25 mouse cellular contexts compared by ENCODE assay signal in genomic region chr2:181158471-181158870, GRCm38 (mm10). TPM values are rescaled to one million over a fixed set of nuclear protein-coding genes. Genes with fewer than 3 reads are reported as not detected.
A peak's percentile ranks its signal among the peaks of the same experiment; 100 is the strongest.
DNase-seq lines count a peak whose midpoint lies in the region; ATAC-seq and TF ChIP-seq lines count a peak whose summit lies in the region.
"Had no signal": no experiment of that assay in that cellular context is flagged by ENCODE, and none has a peak within 500 bp of the region (broad histone marks: within the 10 kb centered on the region; RNA-seq: fewer than 3 reads in every experiment).

No protein-coding gene starts in this region.

- DNase-seq in forebrain, embryonic 11.5 days (ENCODE audit: low spot score): no peak
- no peak for DNase-seq in heart, postnatal 4 days
- DNase-seq in midbrain, embryonic 10.5 days (ENCODE audit: low spot score): no peak
- no peak for DNase-seq in urinary bladder, postnatal 14 days (ENCODE audit: low spot score)
- DNase-seq: adrenal gland, adult 8-10 months; lung, postnatal 4 days; thymus, adult 18-20 months; thymus, postnatal 4 days had no signal

- no peaks in the 10 kb centered on the region for H3K27me3 ChIP-seq in forebrain, embryonic 16.5 days (replicated peaks; ENCODE audit: control insufficient read depth, insufficient read depth, low read length)
- H3K27me3 ChIP-seq in forebrain, embryonic 11.5 days (ENCODE audit: control insufficient read depth, insufficient read depth, low read length): peaks cover 16% of the 10 kb centered on the region
- peaks cover 44% of the 10 kb centered on the region for H3K27me3 ChIP-seq in heart, embryonic 12.5 days (replicated peaks)
- no peaks in the 10 kb centered on the region for H3K27me3 ChIP-seq in midbrain, embryonic 16.5 days (ENCODE audit: control insufficient read depth, insufficient read depth, low read depth, low read length)
- peaks cover 51% of the 10 kb centered on the region for H3K27me3 ChIP-seq in midbrain, embryonic 10.5 days (ENCODE audit: low read depth, poor library complexity, severe bottlenecking)

- H3K36me3 ChIP-seq in forebrain, embryonic 16.5 days (ENCODE audit: control insufficient read depth, insufficient read depth): no peaks in the 10 kb centered on the region
- no peaks in the 10 kb centered on the region for H3K36me3 ChIP-seq in forebrain, embryonic 11.5 days (ENCODE audit: control insufficient read depth, insufficient read depth, low read length)
- H3K36me3 ChIP-seq in heart, embryonic 12.5 days: no peaks in the 10 kb centered on the region
- H3K36me3 ChIP-seq in midbrain, embryonic 16.5 days (ENCODE audit: control insufficient read depth, insufficient read depth, low read length): peaks cover 2% of the 10 kb centered on the region; the same call in 1 of the 2 replicates
- no peaks in the 10 kb centered on the region for H3K36me3 ChIP-seq in midbrain, embryonic 10.5 days
- H3K36me3 ChIP-seq: embryonic facial prominence, embryonic 15.5 days; hindbrain, embryonic 10.5 days; lung, embryonic 15.5 days had no signal

- 94% methylated on average over 2 of the region's 2 CpGs for WGBS in forebrain, embryonic 16.5 days
- 87% methylated on average over 2 of the region's 2 CpGs for WGBS in forebrain, embryonic 11.5 days
- 81% methylated on average over 2 of the region's 2 CpGs for WGBS in heart, embryonic 12.5 days
- 94% methylated on average over 2 of the region's 2 CpGs for WGBS in midbrain, embryonic 16.5 days
- 93% methylated on average over 2 of the region's 2 CpGs for whole genome bisulfite sequencing in midbrain, embryonic 10.5 days
- WGBS in olfactory bulb, adult 2 months: 82% methylated on average over 2 of the region's 2 CpGs

- no peak overlapping the region for H3K9ac ChIP-seq in forebrain, embryonic 16.5 days (replicated peaks; ENCODE audit: low read depth, low read length)
- no peak overlapping the region for H3K9ac ChIP-seq in forebrain, embryonic 11.5 days (ENCODE audit: low read length)
- H3K9ac ChIP-seq in heart, embryonic 12.5 days: no peak overlapping the region
- H3K9ac ChIP-seq in midbrain, embryonic 16.5 days (ENCODE audit: low read depth, low read length): no peak overlapping the region
- H3K9ac ChIP-seq: embryonic facial prominence, embryonic 15.5 days; liver, embryonic 14.5 days; lung, embryonic 15.5 days had no signal

- H3K4me1 ChIP-seq in forebrain, embryonic 16.5 days (replicated peaks; ENCODE audit: control insufficient read depth, insufficient read depth, low read length): peaks cover 46% of the 10 kb centered on the region
- H3K4me1 ChIP-seq in forebrain, embryonic 11.5 days (replicated peaks; ENCODE audit: control insufficient read depth, insufficient read depth, low read length): peaks cover 10% of the 10 kb centered on the region; the same call in 1 of the 2 replicates
- H3K4me1 ChIP-seq in heart, embryonic 12.5 days (replicated peaks): peaks cover 59% of the 10 kb centered on the region
- peaks cover 47% of the 10 kb centered on the region for H3K4me1 ChIP-seq in midbrain, embryonic 16.5 days (ENCODE audit: control insufficient read depth, insufficient read depth, low read length)
- peaks cover 30% of the 10 kb centered on the region for H3K4me1 ChIP-seq in midbrain, embryonic 10.5 days
- H3K4me1 ChIP-seq in olfactory bulb, adult 2 months (ENCODE audit: control insufficient read depth, insufficient read depth, low read length): peaks cover 40% of the 10 kb centered on the region
- H3K4me1 ChIP-seq: lung, embryonic 15.5 days had no signal

- ATAC-seq in forebrain, embryonic 16.5 days: no peak
- no peak for ATAC-seq in forebrain, embryonic 11.5 days (replicated peaks; ENCODE audit: low FRiP score)
- no peak for ATAC-seq in heart, embryonic 12.5 days (ENCODE audit: insufficient number of reproducible peaks, low FRiP score)
- no peak for ATAC-seq in midbrain, embryonic 16.5 days
- ATAC-seq: intestine, postnatal 0 days had no signal

- no peak for TF ChIP-seq POLR2A in olfactory bulb, adult 2 months (IDR thresholded peaks at IDR 0.05; ENCODE audit: insufficient read depth, low read depth, low read length)

- peak overlapping the region; percentile 64; the same call in 1 of the 2 replicates for H3K27ac ChIP-seq in forebrain, embryonic 16.5 days (ENCODE audit: low read length)
- no peak overlapping the region for H3K27ac ChIP-seq in forebrain, embryonic 11.5 days (ENCODE audit: low read depth, low read length)
- H3K27ac ChIP-seq in heart, embryonic 12.5 days (ENCODE audit: poor library complexity, severe bottlenecking): peak overlapping the region; percentile 78
- peak overlapping the region; percentile 84 for H3K27ac ChIP-seq in midbrain, embryonic 16.5 days (ENCODE audit: low read length)
- no peak overlapping the region for H3K27ac ChIP-seq in midbrain, embryonic 10.5 days (replicated peaks)
- peak overlapping the region; percentile 95 for H3K27ac ChIP-seq in olfactory bulb, adult 2 months (ENCODE audit: insufficient read depth, low read depth, low read length)
- H3K27ac ChIP-seq: embryonic facial prominence, embryonic 15.5 days; hindbrain, embryonic 10.5 days; liver, embryonic 14.5 days; lung, embryonic 15.5 days had no signal

- H3K9me3 ChIP-seq in forebrain, embryonic 16.5 days (ENCODE audit: control insufficient read depth, low read length): no peaks in the 10 kb centered on the region
- H3K9me3 ChIP-seq in forebrain, embryonic 11.5 days (ENCODE audit: control insufficient read depth, low read length): no peaks in the 10 kb centered on the region
- no peaks in the 10 kb centered on the region for H3K9me3 ChIP-seq in heart, embryonic 12.5 days (replicated peaks)
- no peaks in the 10 kb centered on the region for H3K9me3 ChIP-seq in midbrain, embryonic 16.5 days (replicated peaks; ENCODE audit: control insufficient read depth, low read length, poor library complexity, severe bottlenecking)
- H3K9me3 ChIP-seq in midbrain, embryonic 10.5 days (replicated peaks): no peaks in the 10 kb centered on the region
- H3K9me3 ChIP-seq: embryonic facial prominence, embryonic 15.5 days; hindbrain, embryonic 10.5 days; lung, embryonic 15.5 days had no signal

- TF ChIP-seq CTCF in olfactory bulb, adult 2 months (IDR thresholded peaks at IDR 0.05; ENCODE audit: insufficient read depth, low read depth, low read length): no peak

- H3K4me3 ChIP-seq in forebrain, embryonic 16.5 days (replicated peaks; ENCODE audit: low read length): no peak overlapping the region
- H3K4me3 ChIP-seq in forebrain, embryonic 11.5 days (ENCODE audit: low read depth, low read length): no peak overlapping the region
- no peak overlapping the region for H3K4me3 ChIP-seq in heart, embryonic 12.5 days
- H3K4me3 ChIP-seq in midbrain, embryonic 16.5 days (ENCODE audit: low read depth, low read length): no peak overlapping the region
- H3K4me3 ChIP-seq in midbrain, embryonic 10.5 days: no peak overlapping the region
- no peak overlapping the region for H3K4me3 ChIP-seq in olfactory bulb, adult 2 months (ENCODE audit: insufficient read depth, low read depth, low read length)
- H3K4me3 ChIP-seq: embryonic facial prominence, embryonic 15.5 days; hindbrain, embryonic 10.5 days; lung, embryonic 15.5 days; myocyte had no signal

- no peak overlapping the region for H3K4me2 ChIP-seq in forebrain, embryonic 16.5 days (ENCODE audit: low read length)
- H3K4me2 ChIP-seq in forebrain, embryonic 11.5 days (ENCODE audit: low read depth, low read length, severe bottlenecking): no peak overlapping the region
- no peak overlapping the region for H3K4me2 ChIP-seq in heart, embryonic 12.5 days
- no peak overlapping the region for H3K4me2 ChIP-seq in midbrain, embryonic 16.5 days (ENCODE audit: low read length)
- H3K4me2 ChIP-seq: embryonic facial prominence, embryonic 15.5 days; lung, embryonic 15.5 days had no signal

RNA-seq across cellular contexts. Expression of gene Eef1a2, which starts 1.7 kb away (rescaled TPM):
- polyA plus RNA-seq in forebrain, embryonic 16.5 days (2015; fragmentation: Nextera tagmentation; extraction: Ambion mirVana): 5.7 and 6.0 TPM in 2 replicates
- 0.47 and 0.55 TPM in 2 replicates for polyA plus RNA-seq in forebrain, embryonic 11.5 days (2014; fragmentation: Nextera tagmentation; extraction: Ambion mirVana)
- polyA plus RNA-seq in heart, embryonic 12.5 days (2016; fragmentation: Nextera tagmentation; extraction: Ambion mirVana): 7.7 and 7.9 TPM in 2 replicates
- 100 to 1,000 TPM; 460 to 501 TPM for total RNA-seq in heart, postnatal 4 days (2021)
- polyA plus RNA-seq in midbrain, embryonic 16.5 days (2015; fragmentation: Nextera tagmentation; extraction: Ambion mirVana): 10.0 and 11.0 TPM in 2 replicates
- polyA plus RNA-seq in midbrain, embryonic 10.5 days (2016; fragmentation: Nextera tagmentation; extraction: Ambion mirVana): 0.29 TPM in 1 of 2 replicates, not detected in the other
- 147 TPM in 1 of 2 replicates, not detected in the other for polyA plus RNA-seq in olfactory bulb, adult 2 months (2012; ENCODE audit: insufficient read depth, insufficient read length, low replicate concordance, missing spikeins)
- polyA plus RNA-seq: liver, embryonic 14.5 days had no signal

RNA-seq across cellular contexts. Expression of gene Kcnq2, which starts 23.4 kb away (rescaled TPM):
- 45.5 and 54.9 TPM in 2 replicates for polyA plus RNA-seq in forebrain, embryonic 16.5 days (2015; fragmentation: Nextera tagmentation; extraction: Ambion mirVana)
- polyA plus RNA-seq in forebrain, embryonic 11.5 days (2014; fragmentation: Nextera tagmentation; extraction: Ambion mirVana): 13.6 and 13.9 TPM in 2 replicates
- polyA plus RNA-seq in heart, embryonic 12.5 days (2016; fragmentation: Nextera tagmentation; extraction: Ambion mirVana): 0.11 TPM in 1 of 2 replicates, not detected in the other
- under 1 TPM in 1 of 2 experiments, not detected in 1; 0.29 TPM for total RNA-seq in heart, postnatal 4 days (2021)
- polyA plus RNA-seq in midbrain, embryonic 16.5 days (2015; fragmentation: Nextera tagmentation; extraction: Ambion mirVana): 50.2 and 50.8 TPM in 2 replicates
- 3.5 and 9.7 TPM in 2 replicates for polyA plus RNA-seq in midbrain, embryonic 10.5 days (2016; fragmentation: Nextera tagmentation; extraction: Ambion mirVana)
- 209 TPM in 1 of 2 replicates, not detected in the other for polyA plus RNA-seq in olfactory bulb, adult 2 months (2012; ENCODE audit: insufficient read depth, insufficient read length, low replicate concordance, missing spikeins)
- polyA plus RNA-seq: myocyte; spleen, adult 2 months had no signal

RNA-seq across cellular contexts. Expression of gene Ppdpf, which starts 28.6 kb away (rescaled TPM):
- polyA plus RNA-seq in forebrain, embryonic 16.5 days (2015; fragmentation: Nextera tagmentation; extraction: Ambion mirVana): 433 and 453 TPM in 2 replicates
- 443 and 478 TPM in 2 replicates for polyA plus RNA-seq in forebrain, embryonic 11.5 days (2014; fragmentation: Nextera tagmentation; extraction: Ambion mirVana)
- polyA plus RNA-seq in heart, embryonic 12.5 days (2016; fragmentation: Nextera tagmentation; extraction: Ambion mirVana): 174 and 175 TPM in 2 replicates
- 10 to 100 TPM; 65.9 to 66.8 TPM for total RNA-seq in heart, postnatal 4 days (2021)
- 407 and 408 TPM in 2 replicates for polyA plus RNA-seq in midbrain, embryonic 16.5 days (2015; fragmentation: Nextera tagmentation; extraction: Ambion mirVana)
- polyA plus RNA-seq in midbrain, embryonic 10.5 days (2016; fragmentation: Nextera tagmentation; extraction: Ambion mirVana): 375 and 418 TPM in 2 replicates
- not detected in 2 replicates for polyA plus RNA-seq in olfactory bulb, adult 2 months (2012; ENCODE audit: insufficient read depth, insufficient read length, low replicate concordance, missing spikeins)

RNA-seq across cellular contexts. Expression of gene Ptk6, which starts 44.1 kb away (rescaled TPM):
- not detected in 2 replicates for polyA plus RNA-seq in forebrain, embryonic 16.5 days (2015; fragmentation: Nextera tagmentation; extraction: Ambion mirVana)
- not detected in 2 replicates for polyA plus RNA-seq in forebrain, embryonic 11.5 days (2014; fragmentation: Nextera tagmentation; extraction: Ambion mirVana)
- not detected in 2 replicates for polyA plus RNA-seq in heart, embryonic 12.5 days (2016; fragmentation: Nextera tagmentation; extraction: Ambion mirVana)
- not detected for total RNA-seq in heart, postnatal 4 days (2021)
- not detected in 2 replicates for polyA plus RNA-seq in midbrain, embryonic 16.5 days (2015; fragmentation: Nextera tagmentation; extraction: Ambion mirVana)
- 0.07 TPM in 1 of 2 replicates, not detected in the other for polyA plus RNA-seq in midbrain, embryonic 10.5 days (2016; fragmentation: Nextera tagmentation; extraction: Ambion mirVana)
- not detected in 2 replicates for polyA plus RNA-seq in olfactory bulb, adult 2 months (2012; ENCODE audit: insufficient read depth, insufficient read length, low replicate concordance, missing spikeins)
- total RNA-seq: gastrocnemius, postnatal 10 days; hindbrain, postnatal 0 days; layer of hippocampus, postnatal 25 days had no signal
- polyA plus RNA-seq: hindbrain, embryonic 10.5 days; hindbrain, postnatal 0 days; kidney, embryonic 16.5 days; neural tube, embryonic 14.5 days; stomach, embryonic 14.5 days had no signal

RNA-seq across cellular contexts. Expression of gene Srms, which starts 54.5 kb away (rescaled TPM):
- polyA plus RNA-seq in forebrain, embryonic 16.5 days (2015; fragmentation: Nextera tagmentation; extraction: Ambion mirVana): 0.08 and 0.09 TPM in 2 replicates
- 0.12 TPM in 1 of 2 replicates, not detected in the other for polyA plus RNA-seq in forebrain, embryonic 11.5 days (2014; fragmentation: Nextera tagmentation; extraction: Ambion mirVana)
- polyA plus RNA-seq in heart, embryonic 12.5 days (2016; fragmentation: Nextera tagmentation; extraction: Ambion mirVana): 0.23 and 0.32 TPM in 2 replicates
- total RNA-seq in heart, postnatal 4 days (2021): under 1 TPM in 1 of 2 experiments, not detected in 1; 0.09 TPM
- 0.07 and 0.20 TPM in 2 replicates for polyA plus RNA-seq in midbrain, embryonic 16.5 days (2015; fragmentation: Nextera tagmentation; extraction: Ambion mirVana)
- polyA plus RNA-seq in midbrain, embryonic 10.5 days (2016; fragmentation: Nextera tagmentation; extraction: Ambion mirVana): 0.10 and 0.20 TPM in 2 replicates
- polyA plus RNA-seq in olfactory bulb, adult 2 months (2012; ENCODE audit: insufficient read depth, insufficient read length, low replicate concordance, missing spikeins): not detected in 2 replicates
- polyA plus RNA-seq: hindbrain, embryonic 10.5 days; myocyte; stomach, embryonic 14.5 days had no signal

Comparison
In these comparisons a context has a peak if more than half of its experiments do, and no peak if none do; other contexts are left out.
1. H3K27ac ChIP-seq: peak in forebrain, embryonic 16.5 days (single experiment), heart, embryonic 12.5 days (single experiment), midbrain, embryonic 16.5 days (single experiment) and olfactory bulb, adult 2 months (single experiment); none in forebrain, embryonic 11.5 days (single experiment) and midbrain, embryonic 10.5 days (single experiment).